In genomic region chr5:124424723-124425411, GRCm38 (mm10) we compare ENCODE assay signal across 8 mouse cellular contexts. TPM values are rescaled to one million over a fixed set of nuclear protein-coding genes. Genes with fewer than 3 reads are reported as not detected.
A peak's percentile ranks its signal among the peaks of the same experiment; 100 is the strongest.
DNase-seq lines count a peak whose midpoint lies in the region; ATAC-seq lines count a peak whose summit lies in the region.

No protein-coding gene starts in this region.

- whole genome bisulfite sequencing in forebrain, embryonic 15.5 days, result under 1% methylated on average over 63 of the region's 63 CpGs
- under 1% methylated on average over 61 of the region's 63 CpGs for WGBS in intestine, embryonic 14.5 days
- whole genome bisulfite sequencing in liver, embryonic 13.5 days (ENCODE audit: insufficient replicate concordance), result 0% methylated on average over 63 of the region's 63 CpGs
- under 1% methylated on average over 63 of the region's 63 CpGs for WGBS in neural tube, embryonic 15.5 days

- H3K4me2 ChIP-seq in forebrain, embryonic 15.5 days (replicated peaks), result peak overlapping the region; percentile 72
- H3K4me2 ChIP-seq in intestine, embryonic 14.5 days (ENCODE audit: low read length), result peak overlapping the region; percentile 93
- H3K4me2 ChIP-seq in liver, embryonic 13.5 days, result peak overlapping the region; percentile 86
- peak overlapping the region; percentile 91 for H3K4me2 ChIP-seq in neural tube, embryonic 15.5 days

- peaks cover 25% of the 10 kb centered on the region for H3K4me1 ChIP-seq in forebrain, embryonic 15.5 days
- H3K4me1 ChIP-seq in intestine, embryonic 14.5 days (replicated peaks; ENCODE audit: control insufficient read depth, insufficient read depth, low read length), result peaks cover 10% of the 10 kb centered on the region
- peaks cover 52% of the 10 kb centered on the region for H3K4me1 ChIP-seq in liver, embryonic 13.5 days (replicated peaks)
- peaks cover 26% of the 10 kb centered on the region for H3K4me1 ChIP-seq in neural tube, embryonic 15.5 days

- peak overlapping the region; percentile 80 for H3K9ac ChIP-seq in forebrain, embryonic 15.5 days (replicated peaks)
- H3K9ac ChIP-seq in intestine, embryonic 14.5 days (ENCODE audit: low read length), result peak overlapping the region; percentile 87
- peak overlapping the region; percentile 99 for H3K9ac ChIP-seq in liver, embryonic 13.5 days
- H3K9ac ChIP-seq in neural tube, embryonic 15.5 days (replicated peaks), result peak overlapping the region; percentile 70

- peak overlapping the region; percentile 85 for H3K4me3 ChIP-seq in forebrain, embryonic 15.5 days
- H3K4me3 ChIP-seq in intestine, embryonic 14.5 days (ENCODE audit: low read depth, low read length), result peak overlapping the region; percentile 99
- H3K4me3 ChIP-seq in liver, embryonic 13.5 days (replicated peaks), result peak overlapping the region; percentile 100
- H3K4me3 ChIP-seq in neural tube, embryonic 15.5 days (replicated peaks), result peak overlapping the region; percentile 69

- peak overlapping the region; percentile 95 for H3K27ac ChIP-seq in forebrain, embryonic 15.5 days (replicated peaks)
- peak overlapping the region; percentile 71 for H3K27ac ChIP-seq in intestine, embryonic 14.5 days (ENCODE audit: low read depth)
- peak overlapping the region; percentile 93 for H3K27ac ChIP-seq in liver, embryonic 13.5 days
- peak overlapping the region; percentile 98 for H3K27ac ChIP-seq in neural tube, embryonic 15.5 days (replicated peaks)

- no peaks in the 10 kb centered on the region for H3K36me3 ChIP-seq in forebrain, embryonic 15.5 days
- H3K36me3 ChIP-seq in intestine, embryonic 14.5 days (ENCODE audit: control insufficient read depth, insufficient read depth, low read length), result peaks cover 6% of the 10 kb centered on the region; the same call in 1 of the 2 replicates
- H3K36me3 ChIP-seq in liver, embryonic 13.5 days, result peaks cover 11% of the 10 kb centered on the region; the same call in 1 of the 2 replicates
- H3K36me3 ChIP-seq in neural tube, embryonic 15.5 days, result peaks cover 2% of the 10 kb centered on the region; the same call in 1 of the 2 replicates

- DNase-seq in lung, adult 18-20 months, result peak; percentile 18 to 27
- DNase-seq in lung, postnatal 25 days (ENCODE audit: low spot score), result no peak
- peak; percentile 34 for DNase-seq in T-cell, adult 2 months (ENCODE audit: low spot score)
- peak; percentile 60 for DNase-seq in intestine, embryonic 14.5 days (ENCODE audit: low spot score)
- DNase-seq in liver, embryonic 13.5 days, result peak; percentile 44
- DNase-seq in Muller cell, postnatal 12 days (ENCODE audit: inconsistent ontology term), result no peak

- ATAC-seq in forebrain, embryonic 15.5 days (replicated peaks), result peak; percentile 69
- ATAC-seq in intestine, embryonic 14.5 days (replicated peaks; ENCODE audit: low FRiP score, low TSS enrichment, low read depth), result peak; percentile 48
- peak; percentile 57 for ATAC-seq in liver, embryonic 13.5 days (ENCODE audit: low read depth)
- peak; percentile 85 for ATAC-seq in neural tube, embryonic 15.5 days (ENCODE audit: low FRiP score)

- H3K9me3 ChIP-seq in forebrain, embryonic 15.5 days, result no peaks in the 10 kb centered on the region
- H3K9me3 ChIP-seq in intestine, embryonic 14.5 days (ENCODE audit: control insufficient read depth, low read length), result no peaks in the 10 kb centered on the region
- no peaks in the 10 kb centered on the region for H3K9me3 ChIP-seq in liver, embryonic 13.5 days (replicated peaks)
- no peaks in the 10 kb centered on the region for H3K9me3 ChIP-seq in neural tube, embryonic 15.5 days (replicated peaks)

- H3K27me3 ChIP-seq in forebrain, embryonic 15.5 days, result no peaks in the 10 kb centered on the region
- H3K27me3 ChIP-seq in intestine, embryonic 14.5 days (replicated peaks; ENCODE audit: control insufficient read depth, insufficient read depth, low read length), result no peaks in the 10 kb centered on the region
- no peaks in the 10 kb centered on the region for H3K27me3 ChIP-seq in liver, embryonic 13.5 days
- H3K27me3 ChIP-seq in neural tube, embryonic 15.5 days (replicated peaks), result no peaks in the 10 kb centered on the region

RNA-seq across cellular contexts. Expression of gene Sbno1, which starts 0.9 kb away (rescaled TPM):
- polyA plus RNA-seq in forebrain, embryonic 15.5 days (2015; fragmentation: Nextera tagmentation; extraction: Ambion mirVana), result 101 and 111 TPM in 2 replicates
- polyA plus RNA-seq in intestine, embryonic 14.5 days (2014; fragmentation: Nextera tagmentation; extraction: Ambion mirVana), result 92.7 and 93.5 TPM in 2 replicates
- 50.7 and 64.9 TPM in 2 replicates for polyA plus RNA-seq in liver, embryonic 13.5 days (2015; fragmentation: Nextera tagmentation; extraction: Ambion mirVana)
- 85.9 and 87.2 TPM in 2 replicates for polyA plus RNA-seq in neural tube, embryonic 15.5 days (2015; fragmentation: Nextera tagmentation; extraction: Ambion mirVana)

RNA-seq across cellular contexts. Expression of gene Kmt5a, which starts 14.9 kb away (rescaled TPM):
- polyA plus RNA-seq in forebrain, embryonic 15.5 days (2015; fragmentation: Nextera tagmentation; extraction: Ambion mirVana), result 36.3 and 56.7 TPM in 2 replicates
- polyA plus RNA-seq in intestine, embryonic 14.5 days (2014; fragmentation: Nextera tagmentation; extraction: Ambion mirVana), result 52.3 and 57.7 TPM in 2 replicates
- 45.4 and 58.4 TPM in 2 replicates for polyA plus RNA-seq in liver, embryonic 13.5 days (2015; fragmentation: Nextera tagmentation; extraction: Ambion mirVana)
- polyA plus RNA-seq in neural tube, embryonic 15.5 days (2015; fragmentation: Nextera tagmentation; extraction: Ambion mirVana), result 29.3 and 30.8 TPM in 2 replicates

RNA-seq across cellular contexts. Expression of gene Rilpl2, which starts 53.3 kb away (rescaled TPM):
- polyA plus RNA-seq in forebrain, embryonic 15.5 days (2015; fragmentation: Nextera tagmentation; extraction: Ambion mirVana), result 26.3 and 27.8 TPM in 2 replicates
- polyA plus RNA-seq in intestine, embryonic 14.5 days (2014; fragmentation: Nextera tagmentation; extraction: Ambion mirVana), result 37.2 and 38.8 TPM in 2 replicates
- polyA plus RNA-seq in liver, embryonic 13.5 days (2015; fragmentation: Nextera tagmentation; extraction: Ambion mirVana), result 9.9 and 10.3 TPM in 2 replicates
- polyA plus RNA-seq in neural tube, embryonic 15.5 days (2015; fragmentation: Nextera tagmentation; extraction: Ambion mirVana), result 27.5 and 32.0 TPM in 2 replicates

RNA-seq across cellular contexts. Expression of gene Snrnp35, which starts 58.1 kb away (rescaled TPM):
- polyA plus RNA-seq in forebrain, embryonic 15.5 days (2015; fragmentation: Nextera tagmentation; extraction: Ambion mirVana), result 24.9 and 26.0 TPM in 2 replicates
- 10.7 and 11.2 TPM in 2 replicates for polyA plus RNA-seq in intestine, embryonic 14.5 days (2014; fragmentation: Nextera tagmentation; extraction: Ambion mirVana)
- 14.6 and 15.0 TPM in 2 replicates for polyA plus RNA-seq in liver, embryonic 13.5 days (2015; fragmentation: Nextera tagmentation; extraction: Ambion mirVana)
- 20.7 and 22.2 TPM in 2 replicates for polyA plus RNA-seq in neural tube, embryonic 15.5 days (2015; fragmentation: Nextera tagmentation; extraction: Ambion mirVana)

Comparison
In these comparisons a context has a peak if more than half of its experiments do, and no peak if none do; other contexts are left out.
1. DNase-seq: peak in lung, adult 18-20 months (2 of 2), T-cell, adult 2 months (single experiment), intestine, embryonic 14.5 days (single experiment) and liver, embryonic 13.5 days (single experiment); none in lung, postnatal 25 days (single experiment) and Muller cell, postnatal 12 days (single experiment).
2. Peak in every context shown above with its lines, with median percentiles within 50 percentile points of each other: ATAC-seq, H3K27ac ChIP-seq, H3K4me2 ChIP-seq, H3K4me3 ChIP-seq and H3K9ac ChIP-seq.